Mouse (Mus musculus) kidney, postnatal 10 days (tissue): ENCODE results near the gene Rgl2.

Experiments used
- DNase-seq: peaks from one replicate; pipeline ENCODE4 v3.0.0; 2021; ENCODE audit warnings: mixed read lengths

Rgl2 gene

GRCm38 (mm10) chr17:33977861-33978557 lies 48.7 kb downstream of the Rgl2 start:
- no peak for DNase-seq

- peak; percentile 85 for DNase-seq
Observed at GRCm38 (mm10) chr17:33978631-33979031, 49.3 kb downstream of the Rgl2 start.

- DNase-seq: no peak
Observed at GRCm38 (mm10) chr17:33979512-33980050, 50.2 kb downstream of the Rgl2 start.

- DNase-seq: no peak
Observed at GRCm38 (mm10) chr17:33980181-33981035, 51.1 kb downstream of the Rgl2 start.

- peak; percentile 93 for DNase-seq
Observed at GRCm38 (mm10) chr17:33981192-33981909, 52.0 kb downstream of the Rgl2 start.

GRCm38 (mm10) chr17:33982136-33982535 lies 52.8 kb downstream of the Rgl2 start:
- DNase-seq: peak; percentile 78
